Comparison of ENCODE assay signal across 8 mouse cellular contexts in the genomic region with DNA sequence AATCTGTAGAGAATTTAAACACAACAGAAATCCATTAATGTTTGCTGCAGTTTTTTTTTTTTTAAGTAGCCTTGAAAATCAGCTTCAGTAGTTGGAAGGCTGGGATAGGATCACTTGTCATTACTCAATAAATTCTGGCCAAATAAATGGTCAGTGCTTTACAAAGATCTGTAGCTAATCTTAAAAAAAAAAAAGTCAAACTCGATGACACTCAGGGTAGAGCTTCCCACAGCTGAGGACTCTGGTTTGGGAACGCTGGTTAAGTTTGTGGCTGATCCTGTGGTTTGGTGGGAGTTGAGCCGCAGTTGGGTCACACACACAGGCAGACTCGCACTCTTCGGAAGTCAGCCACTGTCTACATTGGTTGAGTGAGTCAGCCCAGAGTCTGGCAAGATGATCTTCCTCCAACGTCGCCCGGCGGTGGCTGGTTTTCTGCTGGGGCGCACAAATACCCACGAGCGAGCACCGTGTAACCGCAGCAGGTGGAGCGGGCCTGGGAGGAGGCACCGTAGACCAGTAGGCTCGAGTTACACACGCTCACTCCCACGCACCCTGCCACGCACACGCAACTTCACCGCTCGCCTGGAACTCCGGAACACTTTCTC.
DNase-seq lines count a peak whose midpoint lies in the region; ATAC-seq and TF ChIP-seq lines count a peak whose summit lies in the region.

No protein-coding gene starts in this region.

- no peak for TF ChIP-seq CTCF in liver, postnatal 0 days (IDR thresholded peaks at IDR 0.05; ENCODE audit: low read depth)

- H3K27me3 ChIP-seq in intestine, embryonic 14.5 days (replicated peaks; ENCODE audit: control insufficient read depth, insufficient read depth, low read length) = peaks cover 77% of the 10 kb centered on the region
- H3K27me3 ChIP-seq in liver, postnatal 0 days (ENCODE audit: insufficient read depth, low read length) = peaks cover 67% of the 10 kb centered on the region
- H3K27me3 ChIP-seq in neural tube, embryonic 12.5 days (replicated peaks) = peaks cover 86% of the 10 kb centered on the region

- under 1% methylated on average over 24 of the region's 24 CpGs for WGBS in intestine, embryonic 14.5 days
- 0% methylated on average over 24 of the region's 24 CpGs for WGBS in liver, postnatal 0 days (ENCODE audit: insufficient replicate concordance)
- under 1% methylated on average over 24 of the region's 24 CpGs for WGBS in neural tube, embryonic 12.5 days

- peak overlapping the region; percentile 99 for H3K4me2 ChIP-seq in intestine, embryonic 14.5 days (ENCODE audit: low read length)
- peak overlapping the region; percentile 100 for H3K4me2 ChIP-seq in liver, postnatal 0 days (ENCODE audit: low read depth, low read length)
- H3K4me2 ChIP-seq in neural tube, embryonic 12.5 days (replicated peaks) = peak overlapping the region; percentile 94

- peak overlapping the region; percentile 52 for H3K4me3 ChIP-seq in intestine, embryonic 14.5 days (ENCODE audit: low read depth, low read length)
- peak overlapping the region; percentile 71 for H3K4me3 ChIP-seq in liver, postnatal 0 days (ENCODE audit: low read depth, low read length)
- H3K4me3 ChIP-seq in neural tube, embryonic 12.5 days = peak overlapping the region; percentile 46

- H3K36me3 ChIP-seq in intestine, embryonic 14.5 days (ENCODE audit: control insufficient read depth, insufficient read depth, low read length) = no peaks in the 10 kb centered on the region
- H3K36me3 ChIP-seq in liver, postnatal 0 days (replicated peaks; ENCODE audit: insufficient read depth, low read length) = no peaks in the 10 kb centered on the region
- no peaks in the 10 kb centered on the region for H3K36me3 ChIP-seq in neural tube, embryonic 12.5 days

- no peaks in the 10 kb centered on the region for H3K9me3 ChIP-seq in intestine, embryonic 14.5 days (ENCODE audit: control insufficient read depth, low read length)
- no peaks in the 10 kb centered on the region for H3K9me3 ChIP-seq in liver, postnatal 0 days (ENCODE audit: low read length)
- no peaks in the 10 kb centered on the region for H3K9me3 ChIP-seq in neural tube, embryonic 12.5 days

- peak; percentile 14 to 25 for DNase-seq in cerebellum, postnatal 25 days
- no peak for DNase-seq in cerebellum, adult 8-10 months
- DNase-seq in c-Kit-positive CD71-positive TER-119-negative erythroid progenitor cells, embryonic 14.5 days (ENCODE audit: low read depth) = peak; percentile 53
- peak; percentile 52 for DNase-seq in gastrocnemius, postnatal 25 days
- DNase-seq in intestine, embryonic 14.5 days (ENCODE audit: low spot score) = peak; percentile 72
- DNase-seq in liver, postnatal 0 days = peak; percentile 64
- no peak for DNase-seq in frontal cortex, postnatal 14 days (ENCODE audit: low spot score in 2 of 2)

- H3K27ac ChIP-seq in intestine, embryonic 14.5 days (ENCODE audit: low read depth) = no peak overlapping the region
- H3K27ac ChIP-seq in liver, postnatal 0 days (ENCODE audit: low read depth) = peak overlapping the region; percentile 26; the same call in 1 of the 2 replicates
- H3K27ac ChIP-seq in neural tube, embryonic 12.5 days = no peak overlapping the region

- H3K9ac ChIP-seq in intestine, embryonic 14.5 days (ENCODE audit: low read length) = no peak overlapping the region
- H3K9ac ChIP-seq in liver, postnatal 0 days (replicated peaks) = peak overlapping the region; percentile 75
- H3K9ac ChIP-seq in neural tube, embryonic 12.5 days = no peak overlapping the region

- ATAC-seq in intestine, embryonic 14.5 days (replicated peaks; ENCODE audit: low FRiP score, low TSS enrichment, low read depth) = no peak
- peak; percentile 26 for ATAC-seq in liver, postnatal 0 days
- ATAC-seq in neural tube, embryonic 12.5 days (ENCODE audit: low FRiP score, low read depth) = no peak

- no peak for TF ChIP-seq EP300 in liver, postnatal 0 days (IDR thresholded peaks at IDR 0.05; ENCODE audit: low read depth)

- peaks cover 21% of the 10 kb centered on the region; the same call in 1 of the 2 replicates for H3K4me1 ChIP-seq in intestine, embryonic 14.5 days (replicated peaks; ENCODE audit: control insufficient read depth, insufficient read depth, low read length)
- peaks cover 41% of the 10 kb centered on the region for H3K4me1 ChIP-seq in liver, postnatal 0 days (ENCODE audit: insufficient read depth)
- H3K4me1 ChIP-seq in neural tube, embryonic 12.5 days = peaks cover 27% of the 10 kb centered on the region

Comparison
In these comparisons a context has a peak if more than half of its experiments do, and no peak if none do; other contexts are left out.
1. DNase-seq: peak in cerebellum, postnatal 25 days (2 of 2), c-Kit-positive CD71-positive TER-119-negative erythroid progenitor cells, embryonic 14.5 days (single experiment), gastrocnemius, postnatal 25 days (single experiment), intestine, embryonic 14.5 days (single experiment) and liver, postnatal 0 days (single experiment); none in cerebellum, adult 8-10 months (single experiment) and frontal cortex, postnatal 14 days (0 of 2).
2. Peak in every context shown above with its lines, with median percentiles within 50 percentile points of each other: H3K4me2 ChIP-seq and H3K4me3 ChIP-seq.